Mouse (Mus musculus): ENCODE measurements around the gene Nolc1. TPM values are rescaled to one million over a fixed set of nuclear protein-coding genes. Genes with fewer than 3 reads are reported as not detected.

Nolc1 gene
- polyA plus RNA-seq, 1 experiment, result 56.2 TPM

DNA sequence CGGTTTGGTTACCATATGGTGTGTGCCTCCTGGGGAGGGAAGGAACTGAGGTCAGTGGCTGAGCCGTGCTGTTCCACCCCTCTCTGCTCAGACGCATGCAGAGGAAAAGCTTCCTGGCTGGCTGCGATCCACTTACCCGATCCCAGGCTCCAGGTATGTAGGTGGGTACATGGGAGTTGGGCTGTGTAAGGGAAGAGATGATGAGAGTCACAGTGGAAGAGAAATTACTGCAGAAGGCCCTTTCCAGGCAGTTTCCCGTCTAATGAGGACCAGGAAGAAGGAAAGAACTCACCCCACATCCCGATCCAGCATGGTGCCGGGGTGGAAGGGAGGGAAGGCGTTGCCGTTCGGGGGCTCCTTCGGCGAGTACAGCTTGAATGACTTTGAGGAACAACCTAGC is 39.7 kb upstream of the Nolc1 start:
- Histone ChIP-seq H3K27ac (ENCODE audit: insufficient read depth, low read length) (no peak overlapping the region), H3K4me1 (ENCODE audit: control insufficient read depth, insufficient read depth, low read length) (peaks cover 7% of the 10 kb centered on the region; the same call in 1 of the 2 replicates), H3K4me3 (ENCODE audit: insufficient read depth, low read length) (no peak overlapping the region)
- TF ChIP-seq POLR2A (IDR thresholded peaks at IDR 0.05; ENCODE audit: low read depth, low read length) (no peak), CTCF (IDR thresholded peaks at IDR 0.05; ENCODE audit: borderline replicate concordance, insufficient read depth, low read length) (no peak)

DNA sequence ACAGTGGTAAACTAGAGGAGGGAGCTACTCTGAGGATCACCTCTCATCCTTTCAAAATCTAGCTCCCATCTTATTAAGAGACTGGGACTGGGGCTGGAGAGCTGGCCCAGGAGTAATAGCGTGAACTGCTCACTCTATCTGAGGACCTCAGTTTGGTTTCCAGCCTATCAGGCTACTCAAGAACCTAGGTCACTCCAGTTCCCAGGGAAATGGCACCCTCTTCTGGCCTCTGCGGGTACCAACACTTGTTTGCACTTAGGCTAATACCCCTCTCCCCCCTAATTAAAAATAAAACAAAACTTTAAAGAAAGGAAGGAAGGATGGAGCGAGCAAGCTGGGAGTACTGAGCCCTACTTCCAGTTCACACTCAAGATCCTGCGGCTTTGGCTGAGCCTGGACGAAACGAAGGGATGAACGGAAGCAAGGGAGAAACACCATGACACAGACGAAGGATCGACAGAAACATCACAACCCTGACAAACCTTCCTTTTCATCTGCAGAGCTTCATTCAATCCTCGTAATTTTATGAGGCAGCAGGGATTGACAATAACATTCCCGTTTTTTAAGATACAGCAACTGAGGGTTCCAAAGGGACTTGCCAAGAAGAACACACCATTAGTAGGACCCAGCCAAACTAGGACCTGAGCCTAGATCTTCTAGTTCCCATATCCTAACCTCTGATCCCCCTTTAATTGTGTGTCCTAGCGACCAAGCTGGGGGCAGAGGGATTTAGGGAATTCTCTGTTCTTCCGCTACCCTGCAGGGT is 39.0 kb upstream of the Nolc1 start:
- Histone ChIP-seq H3K4me1 (ENCODE audit: control insufficient read depth, insufficient read depth, low read length) (peaks cover 10% of the 10 kb centered on the region; the same call in 1 of the 2 replicates), H3K4me3 (ENCODE audit: insufficient read depth, low read length) (peak overlapping the region; percentile 86; the same call in 1 of the 2 replicates), H3K27ac (ENCODE audit: insufficient read depth, low read length) (no peak overlapping the region)
- TF ChIP-seq POLR2A (IDR thresholded peaks at IDR 0.05; ENCODE audit: low read depth, low read length) (no peak), CTCF (IDR thresholded peaks at IDR 0.05; ENCODE audit: borderline replicate concordance, insufficient read depth, low read length) (no peak)

DNA sequence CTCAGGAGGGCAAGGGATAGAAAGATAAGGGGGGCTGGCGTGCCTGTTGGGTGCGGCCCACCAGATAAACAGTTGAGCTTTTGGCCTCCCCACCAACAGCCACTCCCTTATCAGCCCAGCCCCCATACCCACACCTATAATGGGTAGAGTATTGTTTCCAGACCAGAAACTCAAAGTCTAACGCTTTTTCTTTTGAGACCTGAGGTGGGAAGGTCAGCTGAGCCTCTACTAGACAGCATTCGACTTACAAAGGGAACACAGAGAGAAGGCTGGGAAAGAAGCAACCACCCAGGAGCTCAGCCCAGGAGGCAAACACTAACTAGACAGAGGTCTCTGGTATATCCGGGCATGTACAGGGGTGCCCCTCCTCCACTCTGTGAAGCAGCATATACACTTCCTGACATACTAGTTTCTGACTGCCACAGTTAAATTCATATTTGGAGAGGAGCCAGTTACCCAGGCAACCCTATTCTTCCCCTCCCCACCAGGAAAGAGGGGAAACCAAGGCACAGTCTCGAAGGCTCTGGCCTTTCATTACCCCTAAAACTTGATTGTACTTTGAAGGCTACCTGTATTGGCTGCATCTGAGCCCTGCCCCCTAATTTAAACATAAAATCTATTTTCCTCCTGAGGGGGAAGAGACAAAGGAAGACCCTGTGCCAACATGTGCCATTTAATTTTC is 38.3 kb upstream of the Nolc1 start:
- H3K27ac ChIP-seq (ENCODE audit: insufficient read depth, low read length), result no peak overlapping the region
- peaks cover 10% of the 10 kb centered on the region; the same call in 1 of the 2 replicates for H3K4me1 ChIP-seq (ENCODE audit: control insufficient read depth, insufficient read depth, low read length)
- TF ChIP-seq CTCF (IDR thresholded peaks at IDR 0.05; ENCODE audit: borderline replicate concordance, insufficient read depth, low read length) (no peak), POLR2A (IDR thresholded peaks at IDR 0.05; ENCODE audit: low read depth, low read length) (no peak)
- H3K4me3 ChIP-seq (ENCODE audit: insufficient read depth, low read length), result peak overlapping the region; percentile 86

DNA sequence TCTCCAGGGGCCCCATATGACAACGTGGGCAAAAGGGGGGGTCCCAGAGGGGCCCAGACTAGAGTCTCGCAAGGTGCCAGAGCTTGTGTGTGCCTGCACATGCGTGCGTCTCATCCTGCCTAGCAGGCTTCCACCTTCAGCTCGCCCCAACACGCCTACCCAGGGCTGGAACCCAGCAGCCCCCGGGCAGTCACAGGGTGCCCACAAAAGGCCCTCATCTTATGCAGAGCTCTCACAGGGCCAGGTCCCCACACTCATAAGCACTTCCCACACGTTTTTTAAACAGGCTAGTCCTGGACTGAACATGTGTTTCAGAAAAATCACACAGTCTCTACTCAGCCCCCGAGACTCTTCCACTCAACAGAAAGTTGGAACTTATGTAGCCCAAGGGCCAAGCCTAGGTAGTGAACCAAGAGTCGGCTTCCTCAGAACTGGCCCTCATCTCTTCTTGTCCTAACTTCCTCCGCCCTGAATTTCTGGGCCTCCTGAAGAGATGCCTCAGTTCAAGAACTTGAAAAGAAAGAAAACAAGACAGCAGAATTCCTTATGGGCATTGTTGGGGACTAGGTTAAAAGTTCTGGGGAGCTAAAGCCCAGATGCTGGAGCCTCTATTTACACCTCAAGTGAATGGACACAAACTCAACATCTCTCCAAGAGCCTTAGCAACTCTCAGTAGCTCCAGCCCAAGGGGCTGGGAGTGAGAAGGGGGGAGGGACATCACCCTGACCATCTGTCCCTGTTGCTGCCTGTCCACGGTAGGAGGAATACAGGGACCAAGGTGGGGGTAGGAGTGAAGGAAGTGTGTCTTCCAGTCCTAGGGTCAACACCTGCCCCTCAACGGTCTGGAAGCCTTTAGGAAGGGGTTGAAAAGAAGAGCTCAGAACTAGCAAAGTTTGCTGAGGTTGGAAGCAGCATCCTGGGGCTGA is 37.5 kb upstream of the Nolc1 start:
- peaks cover 10% of the 10 kb centered on the region; the same call in 1 of the 2 replicates for H3K4me1 ChIP-seq (ENCODE audit: control insufficient read depth, insufficient read depth, low read length)
- no peak overlapping the region for H3K27ac ChIP-seq (ENCODE audit: insufficient read depth, low read length)
- H3K4me3 ChIP-seq (ENCODE audit: insufficient read depth, low read length), result peak overlapping the region; percentile 86
- TF ChIP-seq CTCF (IDR thresholded peaks at IDR 0.05; ENCODE audit: borderline replicate concordance, insufficient read depth, low read length) (no peak), POLR2A (IDR thresholded peaks at IDR 0.05; ENCODE audit: low read depth, low read length) (no peak; the same call in 1 of the 2 replicates)

DNA sequence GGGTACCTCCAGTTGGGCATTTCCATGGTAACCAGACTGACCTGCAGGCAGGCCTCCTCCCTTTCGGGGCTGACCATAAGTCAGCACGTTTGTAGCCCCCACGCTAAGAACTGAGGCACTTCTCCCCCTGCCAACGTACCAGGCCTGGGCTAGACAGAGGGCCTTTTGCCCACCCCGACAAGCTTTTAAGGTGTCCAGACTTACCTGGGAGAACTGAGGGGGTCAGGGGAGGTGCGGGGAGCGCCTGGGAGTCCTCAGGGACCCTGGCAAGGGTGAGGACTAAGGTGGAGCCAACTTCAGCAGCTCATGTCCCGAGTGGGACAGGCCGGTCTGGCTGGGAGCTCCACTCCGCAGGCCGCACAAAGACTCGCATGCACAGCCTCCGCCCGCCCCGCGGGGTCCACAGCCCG is 36.8 kb upstream of the Nolc1 start:
- H3K27ac ChIP-seq (ENCODE audit: insufficient read depth, low read length), result no peak overlapping the region
- peaks cover 10% of the 10 kb centered on the region; the same call in 1 of the 2 replicates for H3K4me1 ChIP-seq (ENCODE audit: control insufficient read depth, insufficient read depth, low read length)
- TF ChIP-seq POLR2A (IDR thresholded peaks at IDR 0.05; ENCODE audit: low read depth, low read length) (no peak), CTCF (IDR thresholded peaks at IDR 0.05; ENCODE audit: borderline replicate concordance, insufficient read depth, low read length) (no peak)
- peak overlapping the region; percentile 86 for H3K4me3 ChIP-seq (ENCODE audit: insufficient read depth, low read length)

DNA sequence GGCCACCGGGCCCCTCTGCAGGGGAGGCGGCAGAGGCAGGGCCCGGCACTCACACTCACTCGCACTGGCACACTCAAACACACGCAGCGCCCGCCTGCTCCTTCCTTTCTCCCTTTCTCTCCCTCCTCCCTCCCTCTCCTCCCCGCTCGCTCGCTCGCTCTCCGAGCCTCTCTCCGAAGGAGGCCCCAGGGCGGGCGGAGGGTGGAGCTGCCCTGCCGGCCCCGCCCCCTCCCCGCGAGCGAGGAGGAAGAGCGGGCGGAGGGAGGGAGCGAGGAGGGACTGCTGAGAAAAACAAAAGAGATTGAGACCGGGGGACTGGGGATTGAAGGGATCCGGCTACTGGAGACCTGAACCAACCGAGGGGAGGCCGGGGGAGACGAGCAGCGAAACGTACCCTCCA is 36.2 kb upstream of the Nolc1 start:
- Histone ChIP-seq H3K27ac (ENCODE audit: insufficient read depth, low read length) (peak overlapping the region; percentile 93), H3K4me1 (ENCODE audit: control insufficient read depth, insufficient read depth, low read length) (peaks cover 10% of the 10 kb centered on the region; the same call in 1 of the 2 replicates), H3K4me3 (ENCODE audit: insufficient read depth, low read length) (peak overlapping the region; percentile 41)
- TF ChIP-seq CTCF (IDR thresholded peaks at IDR 0.05; ENCODE audit: borderline replicate concordance, insufficient read depth, low read length) (no peak), POLR2A (IDR thresholded peaks at IDR 0.05; ENCODE audit: low read depth, low read length) (peak; percentile 95)

DNA sequence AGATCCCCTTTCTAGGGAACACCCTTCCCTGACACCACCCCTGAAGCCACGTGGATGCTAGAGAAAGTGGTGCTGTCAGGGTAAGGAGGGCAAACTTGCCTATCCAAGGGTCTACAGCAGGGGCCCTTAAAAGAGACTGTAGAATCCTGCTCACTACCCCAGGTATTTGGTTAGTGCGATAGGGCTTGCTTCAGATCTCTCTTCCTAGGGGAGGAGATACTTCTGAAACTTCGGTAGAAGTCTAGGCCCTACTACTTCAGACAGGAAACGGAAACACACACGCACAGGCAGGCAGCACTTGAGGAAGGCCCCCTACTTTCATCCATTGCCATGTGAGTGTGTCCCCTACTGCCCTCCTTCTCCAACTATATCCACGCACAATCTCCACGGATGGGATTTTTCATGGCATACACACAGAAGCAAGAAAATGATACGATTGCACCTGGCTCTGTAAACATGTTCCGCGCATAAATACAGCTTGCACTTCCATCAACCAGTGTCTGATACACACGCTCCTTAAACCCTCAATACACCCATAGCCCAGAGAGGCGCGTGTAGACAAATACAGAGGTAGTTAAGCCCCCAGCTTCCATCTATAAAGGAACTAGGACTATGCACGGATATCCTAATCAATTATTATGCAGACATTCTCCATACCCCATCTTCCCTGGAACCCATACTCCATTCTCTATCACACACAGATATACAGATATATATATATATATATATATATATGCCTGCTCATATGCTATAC is 35.3 kb upstream of the Nolc1 start:
- peak overlapping the region; percentile 93 for H3K27ac ChIP-seq (ENCODE audit: insufficient read depth, low read length)
- no peak overlapping the region for H3K4me3 ChIP-seq (ENCODE audit: insufficient read depth, low read length)
- H3K4me1 ChIP-seq (ENCODE audit: control insufficient read depth, insufficient read depth, low read length), result peaks cover 10% of the 10 kb centered on the region; the same call in 1 of the 2 replicates
- no peak for TF ChIP-seq CTCF (IDR thresholded peaks at IDR 0.05; ENCODE audit: borderline replicate concordance, insufficient read depth, low read length)
- no peak for TF ChIP-seq POLR2A (IDR thresholded peaks at IDR 0.05; ENCODE audit: low read depth, low read length)

DNA sequence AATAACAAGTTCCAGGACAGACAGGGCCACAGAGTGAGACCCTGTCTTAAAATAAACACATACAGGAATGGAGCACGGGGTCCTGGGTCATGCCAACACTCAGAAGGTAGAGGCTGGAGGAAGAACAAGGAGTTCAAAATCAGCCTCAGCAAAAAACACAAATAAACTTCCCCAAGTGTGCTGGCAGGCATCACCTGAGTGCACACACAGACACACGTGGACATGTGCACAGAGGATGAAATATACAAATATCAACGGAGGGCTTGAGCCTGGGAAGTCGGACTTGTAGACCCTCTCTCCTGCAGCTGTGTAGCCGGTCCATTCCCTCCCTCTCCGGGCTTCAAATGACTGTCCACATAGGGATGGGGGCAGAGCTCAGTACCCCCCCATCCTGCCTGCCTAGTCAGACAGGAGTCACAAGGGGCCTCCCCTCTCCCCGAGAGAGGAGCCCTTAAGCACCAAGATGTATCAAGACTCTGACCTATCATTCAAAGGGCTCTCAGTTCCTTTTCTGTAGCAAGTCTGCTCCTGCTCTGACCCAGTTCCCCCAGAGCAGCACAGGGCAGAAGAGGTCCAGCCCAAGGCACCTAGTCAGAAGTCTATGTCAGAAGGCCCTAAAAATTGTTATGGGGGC is 34.2 kb upstream of the Nolc1 start:
- Histone ChIP-seq H3K27ac (ENCODE audit: insufficient read depth, low read length) (peak overlapping the region; percentile 84), H3K4me1 (ENCODE audit: control insufficient read depth, insufficient read depth, low read length) (peaks cover 10% of the 10 kb centered on the region; the same call in 1 of the 2 replicates), H3K4me3 (ENCODE audit: insufficient read depth, low read length) (no peak overlapping the region; the same call in 1 of the 2 replicates)
- TF ChIP-seq CTCF (IDR thresholded peaks at IDR 0.05; ENCODE audit: borderline replicate concordance, insufficient read depth, low read length) (no peak), POLR2A (IDR thresholded peaks at IDR 0.05; ENCODE audit: low read depth, low read length) (no peak)
